Mouse (Mus musculus): ENCODE results near the gene Atf5. TPM values are rescaled to one million over a fixed set of nuclear protein-coding genes. Genes with fewer than 3 reads are reported as not detected.

Gene Atf5
- polyA plus RNA-seq, 1 experiment from 2014 or later = 6.0 TPM

DNA sequence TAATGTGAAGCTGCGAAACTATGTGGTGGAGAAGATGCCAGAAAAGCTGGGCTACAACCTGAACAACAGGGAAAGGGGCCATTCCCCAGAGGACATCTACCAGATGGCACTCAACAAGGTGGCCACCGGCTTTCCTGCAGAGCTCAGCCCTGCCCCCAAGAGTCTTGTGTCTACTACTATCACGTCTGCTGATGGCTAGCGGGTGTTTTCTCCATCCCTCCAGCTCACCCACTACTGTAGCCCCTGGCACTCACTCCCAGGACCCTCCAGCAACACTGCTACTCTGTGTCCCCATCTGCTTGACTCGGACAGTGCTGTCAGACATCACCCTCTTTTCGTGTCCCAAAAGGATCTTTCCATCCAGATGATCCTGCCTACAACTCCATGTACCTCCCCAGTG lies 21.6 kb upstream of the Atf5 start:
- Histone ChIP-seq H3K27me3 (replicated peaks; ENCODE audit: insufficient read depth, low read length) (0 out of 2 replicates have a peak, but pooled peaks cover 3% of the 10 kb centered on the region), H3K4me2 (replicated peaks; ENCODE audit: low read depth, low read length) (no peak overlapping the region), H3K9ac (replicated peaks; ENCODE audit: low read depth) (no peak overlapping the region), H3K4me1 (ENCODE audit: insufficient read depth, low read depth, low read length) (peaks cover 15% of the 10 kb centered on the region; the same call in 1 of the 2 replicates), H3K36me3 (ENCODE audit: insufficient read depth, low read length) (peaks cover 17% of the 10 kb centered on the region; the same call in 1 of the 2 replicates), H3K27ac (ENCODE audit: low read length) (no peak overlapping the region), H3K4me3 (ENCODE audit: low read depth, low read length) (no peak overlapping the region), H3K9me3 (ENCODE audit: low read length) (no peaks in the 10 kb centered on the region)
- no peak for TF ChIP-seq EP300 (IDR thresholded peaks at IDR 0.05)
- no peak for TF ChIP-seq CTCF (IDR thresholded peaks at IDR 0.05)
- DNase-seq (ENCODE audit: low spot score) (no peak), ATAC-seq (no peak)
- 87% methylated on average over 6 of the region's 6 CpGs for WGBS

DNA sequence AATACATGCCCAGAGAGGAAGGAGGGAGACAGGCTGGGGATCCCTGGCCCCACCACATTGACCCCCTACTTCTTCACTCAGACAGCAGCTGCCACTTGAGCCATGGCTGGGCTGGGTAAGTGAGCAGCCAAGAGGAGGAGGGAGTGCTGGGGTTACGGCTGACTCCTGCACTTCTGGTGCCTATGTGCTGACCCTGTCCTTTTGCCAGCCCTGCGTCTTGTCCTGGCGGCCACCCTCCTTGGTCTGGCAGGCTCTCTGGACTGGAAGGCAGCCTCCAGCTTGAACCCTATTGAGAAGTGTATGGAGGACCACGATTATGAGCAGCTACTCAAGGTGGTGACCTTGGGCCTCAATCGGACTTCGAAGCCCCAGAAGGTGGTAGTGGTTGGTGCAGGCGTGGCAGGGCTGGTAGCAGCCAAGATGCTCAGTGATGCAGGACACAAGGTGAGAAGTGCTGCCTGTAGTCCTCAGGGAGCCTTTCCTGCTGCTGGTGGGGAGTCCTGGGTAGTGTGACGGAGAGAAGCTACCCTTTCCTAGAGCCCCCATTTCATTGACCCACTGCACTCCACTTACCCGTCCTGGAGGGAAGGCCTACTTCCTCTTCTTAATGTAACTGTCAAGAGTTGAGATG lies 20.1 kb upstream of the Atf5 start:
- H3K9me3 ChIP-seq (ENCODE audit: low read length) = no peaks in the 10 kb centered on the region
- DNase-seq (ENCODE audit: low spot score) (no peak), ATAC-seq (no peak)
- no peak overlapping the region for H3K4me3 ChIP-seq (ENCODE audit: low read depth, low read length)
- H3K36me3 ChIP-seq (ENCODE audit: insufficient read depth, low read length) = 0 out of 2 replicates have a peak, but pooled peaks cover 3% of the 10 kb centered on the region
- H3K9ac ChIP-seq (replicated peaks; ENCODE audit: low read depth) = no peak overlapping the region
- TF ChIP-seq CTCF (IDR thresholded peaks at IDR 0.05) = no peak
- TF ChIP-seq EP300 (IDR thresholded peaks at IDR 0.05) = no peak
- 0 out of 2 replicates have a peak, but pooled peaks cover 3% of the 10 kb centered on the region for H3K27me3 ChIP-seq (replicated peaks; ENCODE audit: insufficient read depth, low read length)
- peaks cover 17% of the 10 kb centered on the region; the same call in 1 of the 2 replicates for H3K4me1 ChIP-seq (ENCODE audit: insufficient read depth, low read depth, low read length)
- WGBS = 82% methylated on average over 9 of the region's 9 CpGs
- no peak overlapping the region for H3K4me2 ChIP-seq (replicated peaks; ENCODE audit: low read depth, low read length)
- no peak overlapping the region for H3K27ac ChIP-seq (ENCODE audit: low read length)

DNA sequence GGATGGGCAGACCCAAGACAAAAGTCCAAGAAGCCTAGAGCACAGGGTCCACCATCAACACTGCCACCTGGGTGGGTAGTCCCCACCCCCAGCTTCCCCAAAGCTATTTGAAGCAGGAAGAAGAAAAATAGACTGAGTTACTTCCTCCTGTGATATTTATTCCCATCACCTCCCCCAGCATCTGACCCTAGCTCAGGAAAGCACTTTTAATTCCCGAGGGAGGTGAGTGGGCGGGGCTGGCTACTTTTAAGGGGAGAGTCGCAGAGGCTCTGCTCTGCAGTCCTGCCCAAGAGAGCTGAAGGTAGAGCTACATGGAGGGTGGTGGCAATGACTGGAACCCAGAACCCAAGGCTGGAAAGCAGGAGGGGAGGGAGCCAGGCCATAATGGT lies 19.6 kb upstream of the Atf5 start:
- 0 out of 2 replicates have a peak, but pooled peaks cover 3% of the 10 kb centered on the region for H3K27me3 ChIP-seq (replicated peaks; ENCODE audit: insufficient read depth, low read length)
- no peak; the same call in 1 of the 2 replicates for ATAC-seq
- DNase-seq (ENCODE audit: low spot score) = no peak
- 0 out of 2 replicates have a peak, but pooled peaks cover 3% of the 10 kb centered on the region for H3K36me3 ChIP-seq (ENCODE audit: insufficient read depth, low read length)
- H3K4me3 ChIP-seq (ENCODE audit: low read depth, low read length) = no peak overlapping the region
- H3K9ac ChIP-seq (replicated peaks; ENCODE audit: low read depth) = no peak overlapping the region
- 37% methylated on average over 3 of the region's 3 CpGs for whole genome bisulfite sequencing
- no peak for TF ChIP-seq EP300 (IDR thresholded peaks at IDR 0.05)
- no peak for TF ChIP-seq CTCF (IDR thresholded peaks at IDR 0.05)
- H3K9me3 ChIP-seq (ENCODE audit: low read length) = no peaks in the 10 kb centered on the region
- H3K27ac ChIP-seq (ENCODE audit: low read length) = no peak overlapping the region
- H3K4me1 ChIP-seq (ENCODE audit: insufficient read depth, low read depth, low read length) = peaks cover 17% of the 10 kb centered on the region; the same call in 1 of the 2 replicates
- no peak overlapping the region for H3K4me2 ChIP-seq (replicated peaks; ENCODE audit: low read depth, low read length)

DNA sequence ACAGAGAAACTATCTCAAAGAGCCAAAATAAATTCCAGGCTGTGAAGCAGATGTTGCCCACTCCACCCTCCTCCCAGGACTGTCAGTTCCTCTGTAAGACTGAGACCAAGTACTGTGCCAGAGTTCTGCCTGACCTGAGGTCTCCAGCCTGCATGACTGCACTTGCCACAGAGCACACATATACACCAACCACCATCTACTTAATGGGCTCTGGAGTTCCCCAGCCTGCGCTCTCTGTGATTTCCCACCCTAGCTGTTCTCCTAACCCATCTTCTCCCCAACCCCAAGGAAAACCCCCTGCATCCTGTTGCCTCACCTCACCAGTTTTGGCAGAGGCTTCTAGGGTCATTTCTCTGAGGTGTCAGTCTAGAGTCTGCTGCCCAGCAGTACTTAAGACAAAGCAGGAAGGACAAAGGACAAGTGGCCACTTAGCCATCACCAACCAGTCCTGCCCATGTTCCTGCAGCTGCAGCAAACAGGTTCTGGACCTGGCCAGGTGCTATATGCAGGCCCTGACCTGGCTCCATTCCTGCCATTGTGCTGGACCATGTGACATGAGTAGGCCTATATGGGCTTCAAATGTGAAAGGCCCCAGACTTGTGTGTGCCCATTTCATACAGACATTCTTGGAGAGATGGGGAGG lies 19.0 kb upstream of the Atf5 start:
- ATAC-seq (peak; percentile 60), DNase-seq (ENCODE audit: low spot score) (peak; percentile 68)
- H3K4me3 ChIP-seq (ENCODE audit: low read depth, low read length) = no peak overlapping the region
- TF ChIP-seq EP300 (IDR thresholded peaks at IDR 0.05) = no peak
- TF ChIP-seq CTCF (IDR thresholded peaks at IDR 0.05) = no peak
- H3K4me2 ChIP-seq (replicated peaks; ENCODE audit: low read depth, low read length) = no peak overlapping the region
- peaks cover 5% of the 10 kb centered on the region; the same call in 1 of the 2 replicates for H3K36me3 ChIP-seq (ENCODE audit: insufficient read depth, low read length)
- 78% methylated on average over 1 of the region's 1 CpGs for WGBS
- H3K9ac ChIP-seq (replicated peaks; ENCODE audit: low read depth) = no peak overlapping the region
- H3K27me3 ChIP-seq (replicated peaks; ENCODE audit: insufficient read depth, low read length) = no peaks in the 10 kb centered on the region
- no peaks in the 10 kb centered on the region for H3K9me3 ChIP-seq (ENCODE audit: low read length)
- H3K4me1 ChIP-seq (ENCODE audit: insufficient read depth, low read depth, low read length) = peaks cover 17% of the 10 kb centered on the region; the same call in 1 of the 2 replicates
- H3K27ac ChIP-seq (ENCODE audit: low read length) = no peak overlapping the region

DNA sequence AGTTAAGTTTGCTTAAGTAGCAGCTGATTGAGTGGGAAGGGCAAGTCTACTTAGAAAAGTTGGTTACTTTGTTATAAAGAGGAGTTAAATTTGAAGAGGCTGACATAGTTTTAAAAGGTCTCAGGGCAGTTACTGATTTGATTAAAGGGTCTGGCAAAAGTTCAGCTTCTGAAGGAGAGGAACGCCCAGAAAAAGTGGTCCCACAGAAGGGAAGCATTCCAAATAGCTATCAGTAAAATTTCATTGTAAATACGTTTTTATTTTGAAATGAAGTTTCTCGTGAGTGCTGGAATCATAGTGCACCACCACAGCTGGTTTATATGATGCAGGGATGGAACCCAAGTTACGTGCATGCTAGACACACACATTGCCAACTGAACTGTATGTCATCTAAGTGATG lies 16.3 kb upstream of the Atf5 start:
- Histone ChIP-seq H3K4me1 (ENCODE audit: insufficient read depth, low read depth, low read length) (peaks cover 6% of the 10 kb centered on the region; the same call in 1 of the 2 replicates), H3K4me2 (replicated peaks; ENCODE audit: low read depth, low read length) (no peak overlapping the region), H3K9me3 (ENCODE audit: low read length) (no peaks in the 10 kb centered on the region), H3K36me3 (ENCODE audit: insufficient read depth, low read length) (peaks cover 23% of the 10 kb centered on the region), H3K9ac (replicated peaks; ENCODE audit: low read depth) (no peak overlapping the region), H3K27ac (ENCODE audit: low read length) (no peak overlapping the region), H3K4me3 (ENCODE audit: low read depth, low read length) (no peak overlapping the region), H3K27me3 (replicated peaks; ENCODE audit: insufficient read depth, low read length) (no peaks in the 10 kb centered on the region)
- DNase-seq (ENCODE audit: low spot score) (no peak), ATAC-seq (no peak)
- TF ChIP-seq CTCF (IDR thresholded peaks at IDR 0.05) = no peak
- TF ChIP-seq EP300 (IDR thresholded peaks at IDR 0.05) = no peak
- WGBS = 39% methylated on average over 4 of the region's 4 CpGs

DNA sequence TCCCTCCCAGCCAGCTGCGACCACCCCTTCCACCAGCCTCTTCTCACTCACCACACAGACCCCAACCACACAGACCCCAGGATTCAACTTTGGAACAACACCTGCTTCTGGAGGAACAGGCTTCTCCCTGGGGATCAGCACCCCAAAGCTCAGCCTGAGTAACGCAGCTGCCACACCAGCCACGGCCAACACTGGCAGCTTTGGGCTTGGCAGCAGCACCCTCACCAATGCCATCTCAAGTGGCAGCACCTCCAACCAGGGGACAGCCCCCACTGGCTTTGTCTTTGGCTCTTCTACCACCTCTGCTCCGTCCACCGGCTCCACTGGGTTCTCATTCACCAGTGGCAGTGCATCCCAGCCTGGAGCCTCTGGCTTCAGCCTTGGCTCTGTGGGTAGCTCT lies 12.2 kb upstream of the Atf5 start:
- no peak overlapping the region for H3K27ac ChIP-seq (ENCODE audit: low read length)

More for the DNA sequence above, 12.2 kb upstream of the Atf5 start:
- ATAC-seq = no peak
- peaks cover 2% of the 10 kb centered on the region; the same call in 1 of the 2 replicates for H3K4me1 ChIP-seq (ENCODE audit: insufficient read depth, low read depth, low read length)
- H3K9me3 ChIP-seq (ENCODE audit: low read length) = no peaks in the 10 kb centered on the region
- no peaks in the 10 kb centered on the region for H3K27me3 ChIP-seq (replicated peaks; ENCODE audit: insufficient read depth, low read length)
- no peak overlapping the region for H3K9ac ChIP-seq (replicated peaks; ENCODE audit: low read depth)
- DNase-seq (ENCODE audit: low spot score) = no peak
- no peak overlapping the region for H3K4me2 ChIP-seq (replicated peaks; ENCODE audit: low read depth, low read length)
- no peak overlapping the region for H3K4me3 ChIP-seq (ENCODE audit: low read depth, low read length)
- TF ChIP-seq CTCF (IDR thresholded peaks at IDR 0.05) (no peak), EP300 (IDR thresholded peaks at IDR 0.05) (no peak)
- peaks cover 23% of the 10 kb centered on the region for H3K36me3 ChIP-seq (ENCODE audit: insufficient read depth, low read length)
- 86% methylated on average over 5 of the region's 5 CpGs for WGBS
